Mouse (Mus musculus): ENCODE data around the gene 2900011O08Rik. TPM values are rescaled to one million over a fixed set of nuclear protein-coding genes. Genes with fewer than 3 reads are reported as not detected.

2900011O08Rik gene
- total RNA-seq, 2 experiments from 2014 or later: not detected

- DNase-seq: no peak
- TF ChIP-seq CTCF (IDR thresholded peaks at IDR 0.05): no peak
- H3K4me3 ChIP-seq: no peak overlapping the region
- intact Hi-C loops (cut with DNase I): no loop called here
- no peak overlapping the region for H3K27ac ChIP-seq
These were observed 125.7 kb downstream of the 2900011O08Rik start for GRCm38 (mm10) chr16:14112133-14112532.

- no peak for TF ChIP-seq CTCF (IDR thresholded peaks at IDR 0.05)
- intact Hi-C loops (cut with DNase I): no loop called here
- no peak for DNase-seq
- no peak overlapping the region for H3K27ac ChIP-seq
- no peak overlapping the region for H3K4me3 ChIP-seq
These were observed 126.3 kb downstream of the 2900011O08Rik start for GRCm38 (mm10) chr16:14112742-14113141.

GRCm38 (mm10) chr16:14117299-14117698, 130.9 kb downstream of the 2900011O08Rik start:
- no peak for DNase-seq
- Histone ChIP-seq H3K4me3 (no peak overlapping the region), H3K27ac (no peak overlapping the region)
- intact Hi-C loops (cut with DNase I): no loop called here
- no peak for TF ChIP-seq CTCF (IDR thresholded peaks at IDR 0.05)

- no peak overlapping the region for H3K27ac ChIP-seq
- no peak for TF ChIP-seq CTCF (IDR thresholded peaks at IDR 0.05)
- H3K4me3 ChIP-seq: no peak overlapping the region
- DNase-seq: no peak
- intact Hi-C loops (cut with DNase I): loop anchor here (10.0 kb wide), 1 partner anchor 216 kb away; the partner anchor contains the start of genes Mpv17l and Pdxdc1
These were observed 134.5 kb downstream of the 2900011O08Rik start for GRCm38 (mm10) chr16:14120941-14121340.

GRCm38 (mm10) chr16:14121563-14121962, 135.2 kb downstream of the 2900011O08Rik start:
- intact Hi-C loops (cut with DNase I): loop anchor here (10.0 kb wide), 1 partner anchor 217 kb away; the partner anchor contains the start of genes Mpv17l and Pdxdc1
- H3K27ac ChIP-seq: no peak overlapping the region
- no peak for DNase-seq
- no peak for TF ChIP-seq CTCF (IDR thresholded peaks at IDR 0.05)
- H3K4me3 ChIP-seq: no peak overlapping the region

GRCm38 (mm10) chr16:14122586-14122985, 136.2 kb downstream of the 2900011O08Rik start:
- TF ChIP-seq CTCF (IDR thresholded peaks at IDR 0.05): peak; percentile 28; the same call in 1 of the 2 replicates
- intact Hi-C loops (cut with DNase I): loop anchor here (10.0 kb wide), 1 partner anchor 218 kb away; the partner anchor contains the start of genes Mpv17l and Pdxdc1

GRCm38 (mm10) chr16:14123901-14124300, 137.5 kb downstream of the 2900011O08Rik start:
- Histone ChIP-seq H3K4me3 (no peak overlapping the region), H3K27ac (no peak overlapping the region)
- no peak for DNase-seq
- intact Hi-C loops (cut with DNase I): loop anchor here (10.0 kb wide), 1 partner anchor 219 kb away; the partner anchor contains the start of genes Mpv17l and Pdxdc1
- no peak for TF ChIP-seq CTCF (IDR thresholded peaks at IDR 0.05)

More at GRCm38 (mm10) chr16:14122586-14122985, 136.2 kb downstream of the 2900011O08Rik start:
- Histone ChIP-seq H3K4me3 (no peak overlapping the region), H3K27ac (no peak overlapping the region)
- DNase-seq: no peak

GRCm38 (mm10) chr16:14124709-14125108, 138.3 kb downstream of the 2900011O08Rik start:
- DNase-seq: no peak
- Histone ChIP-seq H3K27ac (no peak overlapping the region), H3K4me3 (no peak overlapping the region)
- no peak for TF ChIP-seq CTCF (IDR thresholded peaks at IDR 0.05)
- intact Hi-C loops (cut with DNase I): loop anchor here (10.0 kb wide), 1 partner anchor 220 kb away; the partner anchor contains the start of genes Mpv17l and Pdxdc1

GRCm38 (mm10) chr16:14125253-14125652, 138.8 kb downstream of the 2900011O08Rik start:
- H3K4me3 ChIP-seq: no peak overlapping the region
- H3K27ac ChIP-seq: no peak overlapping the region
- no peak for DNase-seq
- intact Hi-C loops (cut with DNase I): loop anchor here (10.0 kb wide), 1 partner anchor 220 kb away; the partner anchor contains the start of genes Mpv17l and Pdxdc1
- no peak for TF ChIP-seq CTCF (IDR thresholded peaks at IDR 0.05)

- H3K27ac ChIP-seq: no peak overlapping the region
- no peak overlapping the region for H3K4me3 ChIP-seq
- TF ChIP-seq CTCF (IDR thresholded peaks at IDR 0.05): no peak
- no peak for DNase-seq
- intact Hi-C loops (cut with DNase I): loop anchor here (10.0 kb wide), 1 partner anchor 224 kb away; the partner anchor contains the start of genes Mpv17l and Pdxdc1
These were observed 142.6 kb downstream of the 2900011O08Rik start for GRCm38 (mm10) chr16:14128977-14129376.

GRCm38 (mm10) chr16:14130796-14131195, 144.4 kb downstream of the 2900011O08Rik start:
- Histone ChIP-seq H3K27ac (no peak overlapping the region), H3K4me3 (no peak overlapping the region)
- no peak for DNase-seq
- TF ChIP-seq CTCF (IDR thresholded peaks at IDR 0.05): no peak
- intact Hi-C loops (cut with DNase I): no loop called here

GRCm38 (mm10) chr16:14131376-14131775, 145.0 kb downstream of the 2900011O08Rik start:
- no peak for DNase-seq
- Histone ChIP-seq H3K4me3 (no peak overlapping the region), H3K27ac (no peak overlapping the region)
- no peak; the same call in 1 of the 2 replicates for TF ChIP-seq CTCF (IDR thresholded peaks at IDR 0.05)
- intact Hi-C loops (cut with DNase I): no loop called here

GRCm38 (mm10) chr16:14131838-14132237, 145.4 kb downstream of the 2900011O08Rik start:
- intact Hi-C loops (cut with DNase I): no loop called here
- no peak for DNase-seq
- Histone ChIP-seq H3K27ac (no peak overlapping the region), H3K4me3 (no peak overlapping the region)
- no peak for TF ChIP-seq CTCF (IDR thresholded peaks at IDR 0.05)

- TF ChIP-seq CTCF (IDR thresholded peaks at IDR 0.05): no peak
- H3K27ac ChIP-seq: peak overlapping the region; percentile 16; the same call in 1 of the 2 replicates
- intact Hi-C loops (cut with DNase I): no loop called here
- no peak for DNase-seq
- no peak overlapping the region for H3K4me3 ChIP-seq
These were observed 148.6 kb downstream of the 2900011O08Rik start for GRCm38 (mm10) chr16:14135014-14135413.

Measured in gastrocnemius, adult 2 months (tissue).